In genomic region chr10:26372940-26373931, GRCm38 (mm10) we compare ENCODE assay signal across 8 mouse cellular contexts. TPM values are rescaled to one million over a fixed set of nuclear protein-coding genes. Genes with fewer than 3 reads are reported as not detected.
DNase-seq lines count a peak whose midpoint lies in the region; ATAC-seq and TF ChIP-seq lines count a peak whose summit lies in the region.

No protein-coding gene starts in this region.

- 0 out of 2 replicates have a peak, but pooled peaks have one; percentile 33 for ATAC-seq in heart, embryonic 11.5 days (replicated peaks; ENCODE audit: insufficient number of reproducible peaks, low FRiP score, low TSS enrichment)
- ATAC-seq in kidney, embryonic 15.5 days (replicated peaks; ENCODE audit: low FRiP score): peak; percentile 40
- ATAC-seq in limb, embryonic 15.5 days (ENCODE audit: insufficient number of reproducible peaks, low FRiP score, low TSS enrichment, low read depth): no peak
- ATAC-seq in midbrain, postnatal 0 days (ENCODE audit: low FRiP score): no peak

- H3K4me3 ChIP-seq in bone marrow macrophage, adult 2 months (ENCODE audit: insufficient read depth, low read length): peak overlapping the region; percentile 69
- H3K4me3 ChIP-seq in embryonic fibroblast, embryonic 13.5 days (ENCODE audit: insufficient read depth, low read length): peak overlapping the region; percentile 72
- H3K4me3 ChIP-seq in heart, embryonic 11.5 days (ENCODE audit: low read depth, low read length): peak overlapping the region; percentile 87
- peak overlapping the region; percentile 93 for H3K4me3 ChIP-seq in kidney, embryonic 15.5 days (replicated peaks)
- H3K4me3 ChIP-seq in limb, embryonic 15.5 days: peak overlapping the region; percentile 84
- H3K4me3 ChIP-seq in midbrain, postnatal 0 days (ENCODE audit: low read depth, low read length): peak overlapping the region; percentile 88

- peak; percentile 84 for DNase-seq in A20 (ENCODE audit: low read depth, low spot score)
- peak; percentile 93 for DNase-seq in midbrain, postnatal 0 days (ENCODE audit: low spot score)
- peak; percentile 42 to 80 for DNase-seq in spleen, postnatal 10 days (ENCODE audit: low spot score in 2 of 2)

- no peaks in the 10 kb centered on the region for H3K9me3 ChIP-seq in heart, embryonic 11.5 days (replicated peaks; ENCODE audit: control insufficient read depth, low read length)
- H3K9me3 ChIP-seq in kidney, embryonic 15.5 days (replicated peaks): no peaks in the 10 kb centered on the region
- H3K9me3 ChIP-seq in limb, embryonic 15.5 days: no peaks in the 10 kb centered on the region
- H3K9me3 ChIP-seq in midbrain, postnatal 0 days (ENCODE audit: low read length): no peaks in the 10 kb centered on the region

- TF ChIP-seq CTCF in bone marrow macrophage, adult 2 months (IDR thresholded peaks at IDR 0.05; ENCODE audit: low read depth, low read length): 0 out of 2 replicates have a peak, but pooled peaks have one; percentile 4
- TF ChIP-seq CTCF in embryonic fibroblast, embryonic 13.5 days (IDR thresholded peaks at IDR 0.05; ENCODE audit: borderline replicate concordance, insufficient read depth, low read length): no peak
- TF ChIP-seq CTCF in midbrain, postnatal 0 days (IDR thresholded peaks at IDR 0.05): peak; percentile 85

- WGBS in heart, embryonic 11.5 days (ENCODE audit: insufficient replicate concordance): under 1% methylated on average over 51 of the region's 51 CpGs
- under 1% methylated on average over 51 of the region's 51 CpGs for WGBS in kidney, embryonic 15.5 days
- WGBS in limb, embryonic 15.5 days: under 1% methylated on average over 51 of the region's 51 CpGs
- under 1% methylated on average over 48 of the region's 51 CpGs for WGBS in midbrain, postnatal 0 days

- H3K27ac ChIP-seq in bone marrow macrophage, adult 2 months (ENCODE audit: insufficient read depth, low read depth, low read length): no peak overlapping the region
- peak overlapping the region; percentile 70 for H3K27ac ChIP-seq in embryonic fibroblast, embryonic 13.5 days (ENCODE audit: insufficient read depth, low read length)
- peak overlapping the region; percentile 82 for H3K27ac ChIP-seq in heart, embryonic 11.5 days (ENCODE audit: low read depth, low read length)
- peak overlapping the region; percentile 95 for H3K27ac ChIP-seq in kidney, embryonic 15.5 days
- peak overlapping the region; percentile 96 for H3K27ac ChIP-seq in limb, embryonic 15.5 days
- H3K27ac ChIP-seq in midbrain, postnatal 0 days (ENCODE audit: low read depth, low read length): peak overlapping the region; percentile 32; the same call in 1 of the 2 replicates

- no peak for TF ChIP-seq POLR2A in bone marrow macrophage, adult 2 months (IDR thresholded peaks at IDR 0.05; ENCODE audit: borderline replicate concordance, low read depth, low read length)
- TF ChIP-seq POLR2A in embryonic fibroblast, embryonic 13.5 days (IDR thresholded peaks at IDR 0.05; ENCODE audit: low read depth, low read length): no peak

- H3K4me1 ChIP-seq in bone marrow macrophage, adult 2 months (ENCODE audit: control insufficient read depth, insufficient read depth, low read length): no peaks in the 10 kb centered on the region
- 0 out of 2 replicates have a peak, but pooled peaks cover 9% of the 10 kb centered on the region for H3K4me1 ChIP-seq in embryonic fibroblast, embryonic 13.5 days (ENCODE audit: control insufficient read depth, insufficient read depth, low read length)
- no peaks in the 10 kb centered on the region; the same call in 1 of the 2 replicates for H3K4me1 ChIP-seq in heart, embryonic 11.5 days (ENCODE audit: control insufficient read depth, insufficient read depth, low read length)
- peaks cover 18% of the 10 kb centered on the region for H3K4me1 ChIP-seq in kidney, embryonic 15.5 days
- H3K4me1 ChIP-seq in limb, embryonic 15.5 days: peaks cover 12% of the 10 kb centered on the region
- 0 out of 2 replicates have a peak, but pooled peaks cover 4% of the 10 kb centered on the region for H3K4me1 ChIP-seq in midbrain, postnatal 0 days (ENCODE audit: insufficient read depth, low read length)

- H3K27me3 ChIP-seq in heart, embryonic 11.5 days (ENCODE audit: control insufficient read depth, insufficient read depth, low read length): no peaks in the 10 kb centered on the region
- no peaks in the 10 kb centered on the region for H3K27me3 ChIP-seq in kidney, embryonic 15.5 days
- no peaks in the 10 kb centered on the region for H3K27me3 ChIP-seq in limb, embryonic 15.5 days
- H3K27me3 ChIP-seq in midbrain, postnatal 0 days (ENCODE audit: insufficient read depth, low read length): no peaks in the 10 kb centered on the region

- H3K36me3 ChIP-seq in heart, embryonic 11.5 days (ENCODE audit: control insufficient read depth, insufficient read depth, low read length): no peaks in the 10 kb centered on the region
- peaks cover 6% of the 10 kb centered on the region for H3K36me3 ChIP-seq in kidney, embryonic 15.5 days
- H3K36me3 ChIP-seq in limb, embryonic 15.5 days: no peaks in the 10 kb centered on the region; the same call in 1 of the 2 replicates
- H3K36me3 ChIP-seq in midbrain, postnatal 0 days (ENCODE audit: insufficient read depth, low read length): no peaks in the 10 kb centered on the region

- peak overlapping the region; percentile 89 for H3K4me2 ChIP-seq in heart, embryonic 11.5 days
- peak overlapping the region; percentile 90 for H3K4me2 ChIP-seq in kidney, embryonic 15.5 days
- H3K4me2 ChIP-seq in limb, embryonic 15.5 days: peak overlapping the region; percentile 70
- peak overlapping the region; percentile 99 for H3K4me2 ChIP-seq in midbrain, postnatal 0 days (ENCODE audit: low read depth, low read length, poor library complexity, severe bottlenecking)

- H3K9ac ChIP-seq in heart, embryonic 11.5 days (ENCODE audit: low read depth, low read length): peak overlapping the region; percentile 90
- peak overlapping the region; percentile 91 for H3K9ac ChIP-seq in kidney, embryonic 15.5 days
- H3K9ac ChIP-seq in limb, embryonic 15.5 days: peak overlapping the region; percentile 93
- H3K9ac ChIP-seq in midbrain, postnatal 0 days (replicated peaks; ENCODE audit: low read length, poor library complexity, severe bottlenecking): peak overlapping the region; percentile 67; the same call in 1 of the 2 replicates

RNA-seq across cellular contexts. Expression of gene L3mbtl3, which starts 2.5 kb away (rescaled TPM):
- polyA plus RNA-seq in bone marrow macrophage, adult 2 months (2012; ENCODE audit: insufficient read depth, insufficient read length, missing spikeins): 4.0 and 4.3 TPM in 2 replicates
- 17.6 and 22.1 TPM in 2 replicates for polyA plus RNA-seq in embryonic fibroblast, embryonic 13.5 days (2011; ENCODE audit: insufficient read length, low read depth, missing spikeins)
- 11.4 and 12.4 TPM in 2 replicates for polyA plus RNA-seq in heart, embryonic 11.5 days (2014; fragmentation: Nextera tagmentation; extraction: Ambion mirVana)
- 12.7 and 13.2 TPM in 2 replicates for polyA plus RNA-seq in kidney, embryonic 15.5 days (2015; fragmentation: Nextera tagmentation; extraction: Ambion mirVana)
- polyA plus RNA-seq in limb, embryonic 15.5 days (2015; fragmentation: Nextera tagmentation; extraction: Ambion mirVana): 18.8 and 23.3 TPM in 2 replicates
- total RNA-seq in midbrain, postnatal 0 days (2014; rRNA removed): 59.6 and 69.5 TPM in 2 replicates
- 24.9 and 27.3 TPM in 2 replicates for polyA plus RNA-seq in midbrain, postnatal 0 days (2015; fragmentation: Nextera tagmentation; extraction: Ambion mirVana)

Comparison
In these comparisons a context has a peak if more than half of its experiments do, and no peak if none do; other contexts are left out.
1. ATAC-seq: peak in heart, embryonic 11.5 days (single experiment) and kidney, embryonic 15.5 days (single experiment); none in limb, embryonic 15.5 days (single experiment) and midbrain, postnatal 0 days (single experiment).
2. Peak in every context shown above with its lines, with median percentiles within 50 percentile points of each other: DNase-seq, H3K4me3 ChIP-seq, H3K4me2 ChIP-seq and H3K9ac ChIP-seq.